Mouse (Mus musculus) liver, embryonic 15.5 days (tissue): ENCODE results near the gene Rap1gap2. TPM values are rescaled to one million over a fixed set of nuclear protein-coding genes. Genes with fewer than 3 reads are reported as not detected.

Experiments used
- ATAC-seq: fragments of 200-750 bp; cut with Nextera tagmentation; 2 replicates; pipeline ENCODE4 v1.8.0; 2017; ENCODE audit warnings: moderate number of reproducible peaks, mild to moderate bottlenecking, moderate library complexity; ENCODE audit not compliant: insufficient read depth
- H3K27ac ChIP-seq: fragments of 300-500 bp; sonication (generic); replicated peaks from 2 replicates; pipeline ENCODE4 v1.5.1; 2015; ENCODE audit warnings: mild to moderate bottlenecking, inconsistent platforms
- H3K27me3 ChIP-seq: fragments of 300-500 bp; sonication (generic); 2 replicates; pipeline ENCODE4 v1.6.1; 2015; ENCODE audit warnings: mild to moderate bottlenecking, inconsistent platforms
- H3K36me3 ChIP-seq: fragments of 300-500 bp; sonication (generic); replicated peaks from 2 replicates; pipeline ENCODE4 v1.6.1; 2015; ENCODE audit warnings: moderate library complexity, mild to moderate bottlenecking, inconsistent platforms
- H3K4me1 ChIP-seq: fragments of 300-500 bp; sonication (generic); replicated peaks from 2 replicates; pipeline ENCODE4 v1.6.1; 2015; ENCODE audit warnings: inconsistent platforms
- H3K4me2 ChIP-seq: fragments of 300-500 bp; sonication (generic); 2 replicates; pipeline ENCODE4 v1.6.1; 2015; ENCODE audit warnings: moderate library complexity, mild to moderate bottlenecking, inconsistent platforms
- H3K4me3 ChIP-seq: fragments of 300-500 bp; sonication (generic); replicated peaks from 2 replicates; pipeline ENCODE4 v1.5.1; 2015; ENCODE audit warnings: mild to moderate bottlenecking, inconsistent platforms
- H3K9ac ChIP-seq: fragments of 300-500 bp; sonication (generic); 2 replicates; pipeline ENCODE4 v1.6.1; 2015; ENCODE audit warnings: moderate library complexity, mild to moderate bottlenecking, inconsistent platforms
- H3K9me3 ChIP-seq: fragments of 300-500 bp; sonication (generic); replicated peaks from 2 replicates; pipeline ENCODE4 v1.6.1; 2016; ENCODE audit warnings: inconsistent platforms
- WGBS: fragments of 180-500 bp; shearing (Covaris S2); methylation state at CpG from one replicate; pipeline ENCODE4 v1.1.7; 2015; ENCODE audit warnings: mixed read lengths; ENCODE audit not compliant: insufficient replicate concordance; 5-methylcytosine and 5-hydroxymethylcytosine counted together
- polyA plus RNA-seq: library from polyadenylated mRNA; unstranded; fragments of >200 nt; fragmentation: Nextera tagmentation; extraction: Ambion mirVana; gene quantifications from 2 replicates; pipeline ENCODE4 v1.2.1, GENCODE M21; 2015

Rap1gap2 gene
- polyA plus RNA-seq: 0.76 and 0.81 TPM in 2 replicates

DNA sequence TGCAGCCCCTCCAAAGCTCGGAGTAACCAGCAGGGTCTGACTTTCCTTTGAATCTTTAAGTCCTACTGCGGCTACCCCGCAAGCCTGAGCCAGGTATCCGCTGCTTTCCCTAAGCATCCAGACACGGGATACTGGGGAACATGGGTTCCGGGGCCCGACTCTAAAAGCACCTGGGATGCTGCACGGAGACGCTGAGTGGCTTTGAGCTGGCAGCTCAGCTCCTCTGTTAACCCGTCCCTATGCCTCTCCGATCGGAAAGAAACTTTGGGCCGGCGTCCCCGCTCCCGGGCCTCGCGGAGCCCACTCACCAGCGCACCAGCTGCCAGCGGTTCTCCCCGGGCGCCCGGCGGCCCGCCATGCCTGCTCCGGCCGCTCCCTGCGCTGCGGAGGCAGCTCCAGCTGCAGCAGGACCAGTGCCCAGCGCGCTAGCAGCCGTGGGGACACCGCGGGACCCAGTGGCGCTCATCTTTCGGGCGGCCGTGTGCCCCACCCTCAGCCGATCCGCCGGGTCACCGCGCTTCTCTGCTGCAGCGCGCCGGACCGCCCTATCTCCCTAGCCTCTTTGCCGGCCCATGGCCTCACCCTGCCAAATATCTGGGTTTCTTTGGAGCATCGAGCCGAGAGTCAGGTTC lies at the start of gene Rap1gap2:
TSS of gene Rap1gap2 (minus strand) at position 371 of the 632 bp plus-strand sequence.
- no peaks in the 10 kb centered on the region for H3K36me3 ChIP-seq
- H3K4me2 ChIP-seq: peak within 1 kb of the TSS; percentile 63
- no peak within 1 kb of the TSS for H3K27ac ChIP-seq
- no peak for ATAC-seq
- peaks cover 91% of the 10 kb centered on the region for H3K27me3 ChIP-seq
- H3K9ac ChIP-seq: no peak within 1 kb of the TSS
- WGBS: 4% methylated on average over 50 of the region's 50 CpGs
- peak within 1 kb of the TSS; percentile 36 for H3K4me3 ChIP-seq
- no peaks in the 10 kb centered on the region for H3K9me3 ChIP-seq
- H3K4me1 ChIP-seq: peaks cover 12% of the 10 kb centered on the region

GRCm38 (mm10) chr11:74660336-74660735 lies 49.6 kb upstream of the Rap1gap2 start:
- Histone ChIP-seq H3K36me3 (peaks cover 95% of the 10 kb centered on the region), H3K27ac (no peak overlapping the region), H3K9me3 (no peaks in the 10 kb centered on the region), H3K4me2 (no peak overlapping the region), H3K4me3 (no peak overlapping the region), H3K9ac (no peak overlapping the region), H3K4me1 (no peaks in the 10 kb centered on the region), H3K27me3 (no peaks in the 10 kb centered on the region)
- WGBS: 88% methylated on average over 13 of the region's 13 CpGs
- no peak for ATAC-seq

GRCm38 (mm10) chr11:74655941-74656340 lies 45.2 kb upstream of the Rap1gap2 start:
- Histone ChIP-seq H3K4me3 (no peak overlapping the region), H3K27me3 (no peaks in the 10 kb centered on the region), H3K4me1 (peaks cover 37% of the 10 kb centered on the region), H3K9me3 (no peaks in the 10 kb centered on the region), H3K36me3 (peaks cover 61% of the 10 kb centered on the region), H3K9ac (no peak overlapping the region), H3K27ac (no peak overlapping the region), H3K4me2 (no peak overlapping the region)
- 65% methylated on average over 3 of the region's 3 CpGs for WGBS
- no peak for ATAC-seq

- Histone ChIP-seq H3K4me3 (no peak overlapping the region), H3K27ac (no peak overlapping the region), H3K4me2 (peak overlapping the region; percentile 96), H3K4me1 (peaks cover 62% of the 10 kb centered on the region), H3K36me3 (peaks cover 36% of the 10 kb centered on the region), H3K9me3 (no peaks in the 10 kb centered on the region), H3K9ac (no peak overlapping the region), H3K27me3 (no peaks in the 10 kb centered on the region)
- 63% methylated on average over 6 of the region's 6 CpGs for WGBS
- no peak for ATAC-seq
Observed at GRCm38 (mm10) chr11:74653385-74653784, 42.7 kb upstream of the Rap1gap2 start.

GRCm38 (mm10) chr11:74652791-74653191 lies 42.1 kb upstream of the Rap1gap2 start:
- peaks cover 30% of the 10 kb centered on the region for H3K36me3 ChIP-seq
- H3K27ac ChIP-seq: no peak overlapping the region
- H3K4me1 ChIP-seq: peaks cover 68% of the 10 kb centered on the region
- 73% methylated on average over 4 of the region's 4 CpGs for WGBS
- H3K27me3 ChIP-seq: no peaks in the 10 kb centered on the region
- no peak overlapping the region for H3K4me3 ChIP-seq
- ATAC-seq: no peak
- H3K9me3 ChIP-seq: no peaks in the 10 kb centered on the region
- H3K9ac ChIP-seq: no peak overlapping the region
- H3K4me2 ChIP-seq: peak overlapping the region; percentile 96

GRCm38 (mm10) chr11:74650576-74651100 lies 39.9 kb upstream of the Rap1gap2 start:
- no peak overlapping the region for H3K9ac ChIP-seq
- no peak for ATAC-seq
- peaks cover 71% of the 10 kb centered on the region for H3K4me1 ChIP-seq

DNA sequence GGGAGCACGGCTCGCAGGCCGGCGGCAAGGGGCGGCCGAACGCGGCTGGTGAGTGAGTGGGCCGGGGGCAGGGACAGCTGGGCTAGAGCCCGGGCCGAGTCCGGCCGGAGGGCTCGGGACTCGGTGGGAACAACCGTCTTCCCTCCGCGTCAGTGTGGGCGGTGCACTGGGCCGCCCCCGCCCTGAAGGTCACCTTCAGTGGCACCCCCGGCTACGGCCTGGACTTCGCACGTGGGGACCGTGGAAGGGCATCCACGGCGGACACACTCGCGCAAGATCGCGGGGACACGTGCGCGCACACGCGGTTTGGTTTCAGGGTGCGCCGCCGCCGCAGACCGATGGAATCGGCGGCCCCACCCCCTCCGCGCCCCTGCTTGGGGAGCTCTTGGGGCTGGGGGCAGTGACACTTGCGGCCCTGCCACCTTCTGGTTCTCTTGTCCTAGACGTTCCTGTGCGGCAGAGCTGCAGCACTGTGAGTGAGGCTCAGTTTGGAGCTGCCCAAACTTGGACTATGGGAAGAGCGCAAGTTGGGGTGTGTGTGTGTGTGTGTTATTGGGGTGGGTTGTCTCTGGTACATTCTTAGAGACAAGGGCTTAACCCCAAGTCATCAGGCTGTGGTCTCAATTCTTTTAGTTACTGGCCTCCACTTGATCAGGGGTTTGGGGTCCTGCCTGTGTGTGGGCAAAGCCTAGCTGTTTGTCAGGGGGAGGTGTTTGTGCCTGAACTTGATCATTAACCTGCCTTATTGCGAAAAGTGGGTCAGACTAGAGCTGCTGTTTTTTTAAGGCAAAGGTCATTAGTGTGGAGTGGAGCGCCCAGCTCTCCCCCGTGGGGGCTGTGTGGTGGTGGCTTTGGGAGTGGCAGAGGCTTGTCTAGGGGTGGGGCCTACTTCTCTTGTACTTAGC lies 39.2 kb upstream of the Rap1gap2 start:
- Histone ChIP-seq H3K9ac (peak overlapping the region; percentile 74), H3K4me3 (peak overlapping the region; percentile 89), H3K9me3 (no peaks in the 10 kb centered on the region), H3K4me1 (peaks cover 67% of the 10 kb centered on the region), H3K27me3 (no peaks in the 10 kb centered on the region), H3K4me2 (peak overlapping the region; percentile 96), H3K27ac (peak overlapping the region; percentile 88), H3K36me3 (peaks cover 10% of the 10 kb centered on the region; the same call in 1 of the 2 replicates)
- under 1% methylated on average over 51 of the region's 53 CpGs for WGBS
- peak; percentile 51 for ATAC-seq

More at GRCm38 (mm10) chr11:74650576-74651100, 39.9 kb upstream of the Rap1gap2 start:
- peak overlapping the region; percentile 89 for H3K4me3 ChIP-seq
- no peaks in the 10 kb centered on the region for H3K27me3 ChIP-seq
- H3K4me2 ChIP-seq: peak overlapping the region; percentile 96
- no peaks in the 10 kb centered on the region for H3K9me3 ChIP-seq
- peaks cover 10% of the 10 kb centered on the region; the same call in 1 of the 2 replicates for H3K36me3 ChIP-seq
- H3K27ac ChIP-seq: peak overlapping the region; percentile 88
- 44% methylated on average over 4 of the region's 4 CpGs for WGBS

DNA sequence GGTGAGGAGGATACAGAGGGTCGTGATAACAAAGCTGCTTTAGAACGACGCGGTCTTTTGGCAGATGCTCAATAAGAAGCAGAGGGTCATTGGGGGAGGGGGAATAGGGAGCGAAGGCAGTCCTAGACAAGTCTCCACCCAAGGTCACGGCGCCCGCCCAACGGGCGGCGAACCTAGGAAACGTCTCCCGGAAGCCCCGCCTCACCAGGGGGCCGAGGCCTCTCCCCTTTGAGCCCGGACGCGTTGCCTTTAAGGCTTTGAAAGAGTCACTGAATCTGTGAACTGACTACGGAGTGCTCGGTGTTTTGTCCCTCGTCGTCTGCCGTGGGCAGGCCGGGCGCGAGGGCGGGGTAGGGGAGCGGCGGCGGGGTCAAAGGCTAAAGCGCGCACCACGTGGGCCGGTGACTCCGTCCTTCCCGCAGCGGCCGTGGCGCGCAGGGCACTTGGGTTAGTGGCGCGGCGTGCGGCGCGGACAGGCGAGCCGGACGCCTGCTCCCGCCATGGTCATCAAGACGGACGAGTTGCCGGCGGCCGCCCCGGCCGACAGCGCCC lies 38.5 kb upstream of the Rap1gap2 start, which contains the start of gene Cluh:
TSS of gene Cluh (plus strand) at position 401 of the 552 bp plus-strand sequence.
- no peaks in the 10 kb centered on the region for H3K9me3 ChIP-seq
- peak within 1 kb of the TSS; percentile 89 for H3K4me3 ChIP-seq
- peak; percentile 90 for ATAC-seq
- H3K4me2 ChIP-seq: peak within 1 kb of the TSS; percentile 96
- peaks cover 10% of the 10 kb centered on the region; the same call in 1 of the 2 replicates for H3K36me3 ChIP-seq
- peak within 1 kb of the TSS; percentile 88 for H3K27ac ChIP-seq
- WGBS: under 1% methylated on average over 58 of the region's 58 CpGs
- peaks cover 64% of the 10 kb centered on the region for H3K4me1 ChIP-seq
- peak within 1 kb of the TSS; percentile 74 for H3K9ac ChIP-seq
- H3K27me3 ChIP-seq: no peaks in the 10 kb centered on the region; the same call in 1 of the 2 replicates

DNA sequence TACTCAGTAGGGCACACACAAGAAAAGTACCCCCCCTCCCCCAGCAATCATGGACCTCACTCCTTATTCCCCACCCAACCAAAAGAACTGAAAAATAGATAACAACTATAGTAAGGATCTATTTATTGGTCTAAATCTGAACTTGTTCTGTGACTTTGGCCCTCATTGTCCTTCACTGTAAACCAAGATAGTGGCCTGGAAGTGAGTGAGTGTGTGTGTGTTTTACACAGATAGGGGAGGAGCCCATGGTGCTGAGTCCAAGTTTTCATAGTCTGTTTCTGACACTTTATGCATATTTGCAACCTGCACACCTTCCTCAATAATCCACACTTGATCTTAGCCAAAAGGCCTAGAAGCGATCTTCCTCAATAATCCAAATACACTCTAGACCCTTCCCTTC lies 38.0 kb upstream of the Rap1gap2 start:
- Histone ChIP-seq H3K4me3 (peak overlapping the region; percentile 89), H3K36me3 (peaks cover 6% of the 10 kb centered on the region; the same call in 1 of the 2 replicates), H3K4me2 (peak overlapping the region; percentile 96), H3K27ac (peak overlapping the region; percentile 88), H3K27me3 (no peaks in the 10 kb centered on the region; the same call in 1 of the 2 replicates), H3K9me3 (no peaks in the 10 kb centered on the region), H3K4me1 (peaks cover 59% of the 10 kb centered on the region), H3K9ac (peak overlapping the region; percentile 74)
- ATAC-seq: peak; percentile 30; the same call in 1 of the 2 replicates
- 4% methylated on average over 1 of the region's 1 CpGs for WGBS

DNA sequence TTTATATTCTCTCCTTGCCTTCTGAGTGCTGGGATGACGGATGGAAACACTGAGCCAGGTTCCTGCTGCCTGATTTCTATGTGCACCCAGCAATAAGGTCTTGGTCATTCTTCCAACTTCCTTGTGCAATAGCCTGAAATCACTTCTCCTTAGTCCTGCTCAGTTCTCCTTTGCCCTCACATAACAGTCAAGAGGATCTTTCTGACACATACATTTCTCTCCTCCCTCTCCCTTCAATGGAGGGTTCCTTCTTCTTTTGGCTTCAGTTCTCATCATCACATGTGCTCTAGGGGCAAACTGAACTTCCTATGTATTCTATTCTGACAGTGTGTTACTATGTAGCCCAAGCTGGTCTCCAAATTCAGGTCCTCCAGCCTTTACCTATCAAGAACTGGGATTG lies 37.3 kb upstream of the Rap1gap2 start:
- peak overlapping the region; percentile 88; the same call in 1 of the 2 replicates for H3K27ac ChIP-seq
- ATAC-seq: no peak
- no peak overlapping the region for H3K9ac ChIP-seq
- H3K36me3 ChIP-seq: no peaks in the 10 kb centered on the region; the same call in 1 of the 2 replicates
- H3K4me1 ChIP-seq: peaks cover 52% of the 10 kb centered on the region
- H3K27me3 ChIP-seq: no peaks in the 10 kb centered on the region; the same call in 1 of the 2 replicates
- peak overlapping the region; percentile 96 for H3K4me2 ChIP-seq
- H3K4me3 ChIP-seq: no peak overlapping the region
- no peaks in the 10 kb centered on the region for H3K9me3 ChIP-seq
- WGBS: 63% methylated on average over 1 of the region's 1 CpGs
